Mouse (Mus musculus): ENCODE data around the gene Spocd1.

Gene Spocd1

DNA sequence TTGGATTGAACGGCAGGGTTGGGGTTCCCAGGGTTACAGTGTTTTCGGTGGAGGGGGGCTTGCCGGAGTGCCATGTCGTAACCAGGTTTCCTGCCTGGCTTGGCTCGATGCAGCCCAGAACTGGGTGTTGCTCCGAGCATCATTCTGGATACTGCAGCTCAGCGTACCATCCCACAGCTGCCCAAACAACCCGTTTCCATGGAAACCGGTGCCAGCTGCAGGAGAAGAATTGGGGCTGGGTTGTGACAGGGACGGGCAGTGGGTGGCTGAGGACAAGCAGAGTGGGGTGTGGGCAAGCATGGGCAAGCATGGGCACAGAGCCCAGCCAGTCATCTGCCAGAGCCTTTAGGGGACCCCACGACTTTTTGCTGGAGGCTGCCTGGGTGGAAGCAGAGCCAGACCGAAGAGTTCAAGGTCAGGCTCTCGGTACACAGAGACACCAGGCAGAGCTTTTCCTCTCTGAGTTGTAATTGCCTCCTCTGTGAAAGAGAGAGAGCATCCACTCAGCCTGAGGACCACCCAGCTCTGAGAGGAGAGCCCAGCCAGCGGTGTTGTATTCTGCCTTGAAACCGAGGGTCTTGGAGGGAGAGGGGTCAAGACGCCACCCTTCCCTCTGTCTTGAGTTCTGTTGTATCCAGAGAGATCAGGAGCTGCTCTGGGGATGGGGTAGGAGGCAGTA is 5.3 kb downstream of the Spocd1 start:
- TF ChIP-seq GATA4 (IDR thresholded peaks at IDR 0.05; ENCODE audit: insufficient replicate concordance, low read length), result no peak

DNA sequence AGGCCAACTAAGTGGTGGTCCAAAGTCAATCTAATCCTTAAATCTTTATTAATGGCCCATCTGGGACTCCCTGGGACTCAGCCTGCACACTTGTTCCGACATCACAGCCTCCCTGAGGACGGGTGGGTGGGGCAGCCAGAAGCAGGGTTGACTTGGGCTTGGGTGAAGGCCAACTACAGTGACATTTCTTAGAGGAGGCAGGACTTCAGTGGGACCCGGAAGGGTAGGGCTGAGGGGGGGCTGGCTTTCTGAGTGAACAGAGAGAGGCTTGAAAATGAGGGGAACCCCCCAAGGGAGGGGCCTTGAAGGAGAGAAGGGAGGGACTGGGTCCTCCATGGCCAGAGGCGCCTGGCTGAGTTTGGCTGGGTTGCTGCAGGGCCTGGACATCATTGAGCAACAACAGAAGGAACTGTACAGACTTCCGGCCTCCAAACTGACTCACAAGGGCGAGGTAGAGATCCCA is 22.3 kb downstream of the Spocd1 start:
- no peak for TF ChIP-seq GATA4 (IDR thresholded peaks at IDR 0.05; ENCODE audit: insufficient replicate concordance, low read length)

DNA sequence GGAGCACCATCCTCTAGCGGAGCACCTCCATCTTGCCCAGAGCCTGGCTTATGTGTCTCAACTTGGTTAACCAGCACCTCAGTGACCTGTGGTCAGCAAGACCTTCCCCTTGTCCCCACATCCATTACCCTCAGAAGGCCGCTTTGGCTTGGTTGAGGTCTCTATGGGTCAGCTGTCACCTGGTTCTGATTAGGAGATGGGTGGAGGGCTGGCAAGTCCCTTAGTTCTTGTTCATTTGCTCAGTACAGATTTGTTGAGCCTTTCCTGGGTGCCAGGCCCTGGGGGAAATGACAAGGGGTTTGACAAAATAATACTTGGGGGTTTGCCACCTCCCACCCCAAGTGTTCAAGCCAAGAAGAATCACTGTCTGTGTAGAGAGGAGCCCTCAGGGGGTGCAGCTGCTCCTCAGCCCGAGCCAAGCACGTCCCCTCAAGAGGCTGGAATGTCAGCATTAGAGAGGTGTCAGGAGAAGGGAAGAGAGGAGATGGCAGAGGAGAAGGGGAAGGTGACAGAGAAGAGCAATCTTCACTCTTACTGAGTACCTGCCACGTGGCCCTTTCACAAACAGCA is 23.3 kb downstream of the Spocd1 start:
- TF ChIP-seq GATA4 (IDR thresholded peaks at IDR 0.05; ENCODE audit: insufficient replicate concordance, low read length), result no peak

DNA sequence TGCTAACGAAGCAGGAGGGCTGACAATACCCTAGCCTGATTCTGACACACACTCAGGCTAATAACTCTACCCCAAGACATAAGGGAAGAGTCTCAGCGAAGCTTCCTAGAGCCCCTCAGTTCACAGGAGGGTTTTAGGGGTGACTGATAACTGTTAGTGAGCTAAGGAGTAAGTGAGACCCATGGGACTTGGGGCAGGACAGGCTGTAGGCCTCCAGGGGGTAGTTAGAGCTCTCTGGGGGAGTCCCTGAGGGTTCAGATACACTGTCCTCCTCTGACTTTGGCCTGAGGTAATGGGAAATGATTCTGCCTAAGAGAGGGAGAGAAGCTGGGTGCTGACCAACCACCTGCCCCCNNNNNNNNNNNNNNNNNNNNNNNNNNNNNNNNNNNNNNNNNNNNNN is 25.5 kb downstream of the Spocd1 start:
- TF ChIP-seq GATA4 (IDR thresholded peaks at IDR 0.05; ENCODE audit: insufficient replicate concordance, low read length), result no peak

DNA sequence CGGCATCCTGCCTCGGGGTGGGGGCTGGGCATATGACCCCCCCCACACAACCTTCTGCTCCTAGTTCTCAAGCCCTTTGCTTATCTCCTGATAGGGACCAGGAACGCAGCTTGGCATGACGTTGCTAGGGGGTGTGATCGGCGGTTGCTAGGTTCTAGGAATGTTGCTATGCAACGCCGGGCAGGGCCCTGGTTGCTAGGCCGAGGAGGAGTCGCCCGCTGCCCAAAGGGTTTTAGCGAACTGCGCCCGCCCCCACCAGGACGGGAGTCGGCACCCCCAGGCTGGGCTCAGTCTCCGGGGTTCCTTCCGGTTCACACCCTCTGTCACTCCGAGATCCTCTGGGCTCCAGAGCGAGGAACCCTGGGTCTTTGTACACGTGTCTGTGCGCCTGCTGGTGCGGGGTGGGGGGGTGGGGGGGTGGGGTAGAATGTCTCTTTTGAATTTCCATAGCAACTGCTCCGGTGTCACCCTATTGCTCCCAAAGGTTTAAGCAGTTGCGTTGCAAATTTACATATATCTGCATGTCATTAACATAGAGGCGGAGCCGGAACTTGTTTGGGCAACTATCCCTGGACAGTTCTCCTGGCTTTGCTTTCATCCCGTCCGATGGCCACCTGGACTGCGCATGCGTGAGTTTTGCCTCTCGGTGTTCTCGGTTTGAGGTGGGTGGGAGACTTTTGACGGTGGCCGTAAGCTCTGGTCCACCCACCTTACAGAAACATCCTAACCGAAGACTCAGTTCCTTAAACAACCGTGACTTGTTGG is 31.3 kb downstream of the Spocd1 start:
- TF ChIP-seq GATA4 (IDR thresholded peaks at IDR 0.05; ENCODE audit: insufficient replicate concordance, low read length), result no peak

DNA sequence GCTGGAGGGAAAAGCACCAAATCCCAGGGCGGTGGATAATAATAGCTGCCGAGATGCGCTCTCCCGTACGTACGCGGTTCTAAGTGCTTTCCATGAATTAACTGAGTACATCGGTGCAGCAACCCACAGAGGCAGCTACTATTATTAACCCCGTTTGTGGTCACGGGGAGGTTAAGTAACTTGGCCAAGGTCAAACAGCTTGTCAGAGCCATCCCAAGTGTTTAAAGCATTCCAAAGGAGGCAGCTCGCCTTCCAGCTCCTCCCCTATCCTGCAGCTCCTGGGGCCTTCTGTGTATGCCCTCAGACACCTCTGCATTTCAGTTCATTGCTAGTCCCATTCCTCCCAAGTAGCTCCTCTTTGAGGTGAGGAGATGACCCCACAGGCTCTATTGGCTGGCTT is 36.2 kb downstream of the Spocd1 start:
- TF ChIP-seq GATA4 (IDR thresholded peaks at IDR 0.05; ENCODE audit: insufficient replicate concordance, low read length), result no peak

DNA sequence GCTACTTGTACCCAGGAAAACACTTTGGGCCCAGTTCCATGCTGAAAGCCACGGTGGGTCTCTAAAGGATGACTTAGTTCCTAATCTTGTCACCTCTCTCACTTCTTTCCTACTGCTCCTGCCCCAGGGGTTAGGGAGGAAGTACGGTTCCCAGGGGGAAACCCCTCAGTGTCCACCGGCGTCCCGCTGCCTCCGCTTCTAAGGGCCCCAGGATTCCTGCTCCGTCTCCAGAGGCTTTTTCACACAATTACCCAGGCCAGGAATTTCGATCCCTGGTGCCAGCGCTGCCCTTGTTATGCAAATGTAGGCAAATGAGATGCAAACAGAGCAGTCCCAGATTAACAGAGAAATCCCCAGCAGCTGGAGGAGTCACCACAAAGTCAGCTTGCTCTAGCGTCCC is 37.2 kb downstream of the Spocd1 start:
- no peak for TF ChIP-seq GATA4 (IDR thresholded peaks at IDR 0.05; ENCODE audit: insufficient replicate concordance, low read length)

DNA sequence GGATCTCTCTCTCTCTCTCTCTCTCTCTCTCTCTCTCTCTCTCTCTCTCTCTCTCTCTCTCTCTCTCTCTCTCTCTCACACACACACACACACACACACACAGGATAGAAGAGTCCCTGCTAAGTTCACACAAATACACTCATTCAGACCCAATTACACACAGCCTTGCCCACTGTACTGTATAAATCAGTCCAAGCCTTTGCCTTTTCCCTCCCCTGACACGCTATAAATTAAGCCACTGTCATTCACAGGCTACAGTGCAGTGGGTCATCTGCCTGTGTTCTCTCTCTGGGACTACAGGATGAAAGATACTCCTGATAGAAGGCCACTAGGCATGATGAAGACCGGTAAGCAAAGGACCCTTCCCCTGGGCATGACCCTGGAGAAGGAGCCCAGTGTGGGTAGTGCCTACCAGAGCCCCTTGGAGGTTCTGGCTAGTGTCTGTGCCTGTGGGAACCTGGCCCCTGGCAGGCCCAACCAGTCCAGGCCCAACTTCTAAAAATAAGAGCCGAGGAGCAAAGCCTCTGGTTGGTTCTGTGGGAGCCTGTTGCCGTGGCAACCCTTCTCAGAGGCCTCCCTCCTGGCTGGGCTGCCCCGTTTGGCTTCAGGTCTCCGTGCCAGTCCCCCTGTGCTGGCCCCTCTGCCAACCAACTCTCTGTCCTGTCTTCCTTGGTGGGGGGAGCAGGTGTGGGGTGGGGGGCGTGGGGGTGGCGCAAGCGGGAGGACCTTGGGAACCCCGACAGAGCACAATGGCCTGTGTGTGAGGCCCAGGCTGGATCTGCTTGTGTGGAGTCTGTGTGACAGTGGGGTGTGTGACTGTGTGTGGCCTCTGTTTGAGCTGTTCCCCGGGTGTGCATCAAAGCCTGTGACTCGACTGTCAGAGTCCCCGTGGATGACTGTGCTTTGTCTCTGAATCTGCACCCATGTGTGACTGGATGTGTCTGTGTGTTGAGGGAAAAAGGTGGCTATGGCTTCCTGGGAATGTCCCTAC is 38.3 kb downstream of the Spocd1 start:
- no peak for TF ChIP-seq GATA4 (IDR thresholded peaks at IDR 0.05; ENCODE audit: insufficient replicate concordance, low read length)

DNA sequence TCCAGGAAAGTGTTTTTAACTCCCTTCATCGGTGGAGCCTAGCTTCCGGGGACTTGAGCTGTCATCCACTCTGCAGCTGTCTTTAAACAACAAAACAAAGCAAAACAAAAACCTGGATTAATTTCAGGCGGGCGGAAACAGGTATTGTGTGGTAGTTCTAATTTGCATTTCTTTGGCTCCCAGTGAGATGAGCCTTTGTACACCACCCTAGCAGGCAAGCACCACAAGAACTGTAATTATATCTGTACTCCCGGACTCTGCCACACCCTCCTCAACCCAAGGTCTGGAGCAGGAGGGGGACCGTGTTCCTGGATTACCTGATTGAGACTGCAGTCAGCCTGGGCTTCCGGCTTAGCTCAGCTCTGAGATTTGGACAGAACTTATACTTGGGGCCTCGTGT is 41.1 kb downstream of the Spocd1 start:
- TF ChIP-seq GATA4 (IDR thresholded peaks at IDR 0.05; ENCODE audit: insufficient replicate concordance, low read length), result no peak

DNA sequence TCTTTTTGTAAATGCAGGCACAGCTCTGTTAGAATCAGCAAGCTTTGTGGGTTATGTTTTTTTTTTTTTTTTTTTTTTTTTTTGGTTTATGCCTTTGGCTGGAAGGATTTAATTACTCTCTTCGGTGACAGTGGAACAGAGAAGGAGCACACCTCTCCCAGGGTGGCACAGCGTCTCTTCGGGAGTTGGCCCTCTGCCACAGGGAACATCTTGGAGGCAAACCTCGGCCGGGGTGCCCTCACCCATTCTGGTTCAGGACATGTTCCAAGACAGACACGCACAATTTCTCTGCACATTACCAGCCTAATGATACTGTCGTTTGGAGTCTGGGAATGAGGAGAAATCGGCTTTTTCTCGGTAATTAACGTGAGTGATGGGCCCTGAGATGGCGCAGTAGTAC is 41.8 kb downstream of the Spocd1 start:
- TF ChIP-seq GATA4 (IDR thresholded peaks at IDR 0.05; ENCODE audit: insufficient replicate concordance, low read length), result no peak

DNA sequence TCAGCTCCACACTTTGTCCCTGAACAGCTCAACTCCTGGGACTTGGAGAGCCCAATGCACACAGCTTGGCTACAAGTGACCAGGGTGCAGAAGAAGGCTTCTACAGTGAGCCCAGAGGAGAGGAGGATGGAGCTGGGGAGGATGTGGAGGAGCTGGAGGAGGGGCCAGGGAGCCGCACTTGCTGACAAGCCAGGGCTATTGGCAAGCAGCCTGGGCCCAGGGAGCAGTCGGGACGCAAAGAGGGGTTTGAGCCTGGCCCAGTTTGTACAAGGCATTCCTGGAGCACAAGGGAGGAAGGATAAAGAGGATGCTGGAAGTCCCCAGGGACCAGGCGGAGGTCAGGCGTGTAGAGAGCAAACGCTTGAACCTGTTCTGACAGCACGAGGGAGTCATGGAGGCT is 42.9 kb downstream of the Spocd1 start:
- no peak for TF ChIP-seq GATA4 (IDR thresholded peaks at IDR 0.05; ENCODE audit: insufficient replicate concordance, low read length)

DNA sequence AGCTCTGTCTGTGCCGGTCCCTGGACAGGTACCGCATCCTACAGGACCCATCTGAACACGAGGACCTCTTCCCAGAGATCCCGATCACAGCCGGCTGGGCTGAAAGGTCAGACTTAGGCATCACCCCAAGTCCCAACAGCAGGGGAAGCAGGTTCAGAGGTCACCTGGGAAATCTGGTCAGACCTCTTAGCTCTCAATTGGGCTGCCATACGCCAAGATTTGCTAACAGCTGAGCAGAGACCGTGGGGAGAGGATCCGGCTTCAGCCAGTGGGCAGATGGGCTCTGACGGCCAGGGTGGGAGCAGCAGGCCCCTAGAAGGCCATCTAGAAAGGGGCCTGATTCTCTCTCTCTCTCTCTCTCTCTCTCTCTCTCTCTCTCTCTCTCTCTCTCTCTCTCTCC is 45.2 kb downstream of the Spocd1 start:
- TF ChIP-seq GATA4 (IDR thresholded peaks at IDR 0.05; ENCODE audit: insufficient replicate concordance, low read length), result no peak

DNA sequence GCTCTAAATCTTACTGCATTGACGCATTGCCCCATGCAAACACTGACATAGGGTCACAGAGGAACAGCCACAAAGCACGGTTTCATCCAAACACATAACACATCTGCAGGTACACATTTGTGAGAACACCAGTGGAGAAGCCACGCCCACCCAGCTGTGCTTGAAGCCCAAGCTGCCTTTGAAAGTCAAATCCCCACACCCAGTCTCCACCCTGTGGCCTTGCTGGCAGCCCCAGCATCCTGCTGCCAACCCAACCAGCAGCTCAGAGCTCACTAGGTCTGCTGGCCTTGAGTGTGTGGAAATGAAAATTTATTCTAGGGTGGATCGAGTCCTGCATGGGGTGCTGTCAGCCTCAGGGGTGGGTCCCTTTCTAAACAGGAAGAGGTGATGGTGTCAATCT is 48.2 kb downstream of the Spocd1 start:
- no peak for TF ChIP-seq GATA4 (IDR thresholded peaks at IDR 0.05; ENCODE audit: insufficient replicate concordance, low read length)

DNA sequence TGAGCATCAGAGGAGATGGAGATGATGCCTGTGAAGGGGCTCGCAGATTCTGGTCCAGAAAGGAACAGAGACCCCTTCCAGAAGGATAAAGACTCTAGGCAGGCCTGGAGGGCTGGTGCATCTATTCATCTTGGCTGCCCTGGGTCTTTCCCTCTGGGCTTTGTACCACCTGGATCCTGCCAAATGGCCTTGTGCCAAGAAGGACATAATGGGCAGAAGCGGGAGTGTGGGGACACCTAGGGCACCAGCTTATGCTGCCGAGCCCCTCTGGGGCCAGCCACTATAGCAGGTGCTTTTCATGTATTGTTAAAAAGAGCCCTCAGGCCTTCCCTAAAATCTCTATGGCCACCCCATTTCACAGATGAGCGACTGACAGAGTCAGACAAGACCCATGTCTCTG is 49.2 kb downstream of the Spocd1 start:
- TF ChIP-seq GATA4 (IDR thresholded peaks at IDR 0.05; ENCODE audit: insufficient replicate concordance, low read length), result no peak

DNA sequence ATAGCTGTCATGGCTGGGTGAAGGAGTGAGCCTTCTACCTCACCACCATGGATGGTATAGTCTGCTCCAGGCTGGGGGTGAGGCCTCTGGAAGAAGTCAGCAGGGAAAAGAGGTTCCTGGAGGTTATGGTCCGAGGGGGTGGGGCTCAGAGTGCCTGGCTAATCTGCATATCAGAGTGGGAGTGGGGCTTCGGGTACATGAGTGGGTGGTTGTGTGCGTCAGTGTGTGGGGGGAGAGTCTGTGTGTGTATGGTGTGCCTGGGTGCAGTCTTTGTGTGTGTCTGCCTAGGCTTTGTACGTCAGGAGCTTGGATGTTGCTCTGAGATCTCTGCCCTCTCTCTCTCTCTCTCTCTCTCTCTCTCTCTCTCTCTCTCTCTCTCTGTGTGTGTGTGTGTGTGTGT is 49.9 kb downstream of the Spocd1 start:
- no peak for TF ChIP-seq GATA4 (IDR thresholded peaks at IDR 0.05; ENCODE audit: insufficient replicate concordance, low read length)
